Mouse (Mus musculus) cerebellum, adult 9-10 months (tissue): ENCODE data around the gene Tmem102.

Experiments used
- DNase-seq: peaks from one replicate; pipeline ENCODE4 v3.0.0; 2022

Tmem102 gene

GRCm38 (mm10) chr11:69818871-69819270 is 13.4 kb upstream of the Tmem102 start:
- DNase-seq: no peak

- DNase-seq: no peak
Measured at GRCm38 (mm10) chr11:69818365-69818764, 12.9 kb upstream of the Tmem102 start, which contains the start of gene Spem2. Spem2 (minus strand) TSS chr11:69818465.

- no peak for DNase-seq
Measured at GRCm38 (mm10) chr11:69816520-69816919, 11.1 kb upstream of the Tmem102 start.

- no peak for DNase-seq
Measured at GRCm38 (mm10) chr11:69815155-69815554, 9.7 kb upstream of the Tmem102 start, which contains the start of gene Gm39566. Gm39566 (minus strand) TSS chr11:69815298.

- DNase-seq: no peak
Measured at GRCm38 (mm10) chr11:69810280-69810679, 4.9 kb upstream of the Tmem102 start.

- no peak for DNase-seq
Measured at GRCm38 (mm10) chr11:69807641-69808040, 2.2 kb upstream of the Tmem102 start.

GRCm38 (mm10) chr11:69806378-69806777 is 954 bp upstream of the Tmem102 start:
- no peak for DNase-seq

GRCm38 (mm10) chr11:69804652-69804940 is 828 bp downstream of the Tmem102 start:
- DNase-seq: no peak

GRCm38 (mm10) chr11:69803786-69804651 is 1.4 kb downstream of the Tmem102 start:
- no peak for DNase-seq

GRCm38 (mm10) chr11:69803328-69803727 is 2.1 kb downstream of the Tmem102 start:
- no peak for DNase-seq

GRCm38 (mm10) chr11:69802648-69803105 is 2.7 kb downstream of the Tmem102 start:
- no peak for DNase-seq

GRCm38 (mm10) chr11:69801379-69801977 is 3.9 kb downstream of the Tmem102 start, which contains the start of gene Fgf11:
Fgf11 (minus strand) TSS chr11:69801857.
- no peak for DNase-seq

GRCm38 (mm10) chr11:69800392-69801197 is 4.8 kb downstream of the Tmem102 start:
- DNase-seq: no peak

- no peak for DNase-seq
Measured at GRCm38 (mm10) chr11:69800138-69800391, 5.4 kb downstream of the Tmem102 start.

- no peak for DNase-seq
Measured at GRCm38 (mm10) chr11:69799394-69800137, 5.9 kb downstream of the Tmem102 start.

- DNase-seq: no peak
Measured at GRCm38 (mm10) chr11:69797924-69798323, 7.5 kb downstream of the Tmem102 start.

- DNase-seq: no peak
Measured at GRCm38 (mm10) chr11:69795983-69796435, 9.4 kb downstream of the Tmem102 start.

- peak; percentile 93 for DNase-seq
Measured at GRCm38 (mm10) chr11:69795168-69795982, 10.0 kb downstream of the Tmem102 start, which contains the start of gene Chrnb1. Chrnb1 (minus strand) TSS chr11:69795943.

- no peak for DNase-seq
Measured at GRCm38 (mm10) chr11:69793429-69793828, 12.0 kb downstream of the Tmem102 start.

- DNase-seq: no peak
Measured at GRCm38 (mm10) chr11:69791420-69791819, 14.0 kb downstream of the Tmem102 start.

GRCm38 (mm10) chr11:69789431-69789830 is 16.0 kb downstream of the Tmem102 start:
- no peak for DNase-seq

GRCm38 (mm10) chr11:69787306-69787705 is 18.1 kb downstream of the Tmem102 start:
- DNase-seq: no peak
